Mouse (Mus musculus): ENCODE results near the gene Abcg1. TPM values are rescaled to one million over a fixed set of nuclear protein-coding genes. Genes with fewer than 3 reads are reported as not detected.

The Abcg1 gene
- polyA plus RNA-seq, 1 experiment, result 8.4 TPM

DNA sequence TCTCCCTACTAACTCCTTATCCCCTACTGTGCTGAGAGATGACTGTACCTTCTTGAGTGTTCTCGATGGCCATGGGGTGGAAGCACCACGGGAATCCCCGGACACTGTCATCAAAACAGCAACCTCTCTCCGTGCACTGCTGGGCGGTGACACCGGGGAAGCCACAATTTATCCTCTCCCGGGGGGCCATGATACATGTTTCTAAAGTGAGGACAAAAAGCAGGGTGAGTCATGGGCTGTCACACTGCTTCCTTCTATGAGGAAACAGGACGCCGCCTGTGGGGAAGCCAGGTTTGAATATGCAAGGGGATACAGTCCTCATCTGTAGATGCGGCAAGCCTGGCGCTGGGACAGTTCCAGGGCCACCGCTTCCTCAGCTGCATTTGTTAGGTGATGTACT is 105.1 kb downstream of the Abcg1 start:
- H3K27me3 ChIP-seq (ENCODE audit: control insufficient read depth, insufficient read depth, low read length, poor library complexity, severe bottlenecking), result no peaks in the 10 kb centered on the region
- H3K4me1 ChIP-seq (ENCODE audit: control insufficient read depth, insufficient read depth, low read length), result no peaks in the 10 kb centered on the region
- H3K27ac ChIP-seq (ENCODE audit: insufficient read depth, low read length), result no peak overlapping the region
- TF ChIP-seq CTCF (IDR thresholded peaks at IDR 0.05; ENCODE audit: low read depth, low read length) (no peak), EP300 (IDR thresholded peaks at IDR 0.05; ENCODE audit: insufficient read depth, low read depth, low read length) (no peak), POLR2A (IDR thresholded peaks at IDR 0.05; ENCODE audit: insufficient read depth, low read length) (no peak)
- H3K9ac ChIP-seq (ENCODE audit: low read depth, poor library complexity, severe bottlenecking), result no peak overlapping the region
- no peaks in the 10 kb centered on the region for H3K36me3 ChIP-seq (ENCODE audit: control insufficient read depth, insufficient read depth, low read length, poor library complexity, severe bottlenecking)
- no peaks in the 10 kb centered on the region for H3K9me3 ChIP-seq (replicated peaks; ENCODE audit: control insufficient read depth, insufficient read depth, low read length, poor library complexity, severe bottlenecking)
- no peak overlapping the region for H3K4me3 ChIP-seq (ENCODE audit: low read depth, low read length)

GRCm38 (mm10) chr17:31163821-31164220 is 106.3 kb downstream of the Abcg1 start:
- H3K4me3 ChIP-seq (ENCODE audit: low read depth, low read length), result no peak overlapping the region
- H3K9me3 ChIP-seq (replicated peaks; ENCODE audit: control insufficient read depth, insufficient read depth, low read length, poor library complexity, severe bottlenecking), result no peaks in the 10 kb centered on the region
- TF ChIP-seq POLR2A (IDR thresholded peaks at IDR 0.05; ENCODE audit: insufficient read depth, low read length), result no peak
- no peak for TF ChIP-seq EP300 (IDR thresholded peaks at IDR 0.05; ENCODE audit: insufficient read depth, low read depth, low read length)
- no peak for TF ChIP-seq CTCF (IDR thresholded peaks at IDR 0.05; ENCODE audit: low read depth, low read length)
- no peak overlapping the region for H3K27ac ChIP-seq (ENCODE audit: insufficient read depth, low read length)
- no peaks in the 10 kb centered on the region for H3K36me3 ChIP-seq (ENCODE audit: control insufficient read depth, insufficient read depth, low read length, poor library complexity, severe bottlenecking)
- H3K4me1 ChIP-seq (ENCODE audit: control insufficient read depth, insufficient read depth, low read length), result no peaks in the 10 kb centered on the region
- no peaks in the 10 kb centered on the region for H3K27me3 ChIP-seq (ENCODE audit: control insufficient read depth, insufficient read depth, low read length, poor library complexity, severe bottlenecking)
- no peak overlapping the region for H3K9ac ChIP-seq (ENCODE audit: low read depth, poor library complexity, severe bottlenecking)

DNA sequence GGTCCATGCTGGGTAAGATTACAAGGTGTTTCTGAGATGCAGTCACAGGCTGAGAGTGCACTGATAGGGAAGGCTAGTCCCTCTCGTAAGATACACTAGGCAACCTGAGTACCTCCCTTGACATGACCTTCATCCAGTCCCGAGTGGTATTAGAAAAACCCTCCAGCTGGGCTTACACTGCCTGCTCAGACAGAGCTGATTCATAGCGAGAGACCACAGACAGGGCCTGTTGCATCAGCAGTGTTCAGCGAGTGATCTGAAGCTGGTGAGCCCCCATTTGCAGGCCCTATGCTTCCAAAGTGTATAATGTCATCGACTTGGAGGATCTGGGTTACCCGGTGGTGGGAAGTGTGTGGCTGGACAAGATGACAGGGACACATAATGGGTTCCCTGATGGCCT is 107.7 kb downstream of the Abcg1 start, which contains the start of gene Tff1:
Gene Tff1 (minus strand): TSS at position 151 of the 400 bp plus-strand sequence.
- TF ChIP-seq POLR2A (IDR thresholded peaks at IDR 0.05; ENCODE audit: insufficient read depth, low read length) (no peak), EP300 (IDR thresholded peaks at IDR 0.05; ENCODE audit: insufficient read depth, low read depth, low read length) (no peak), CTCF (IDR thresholded peaks at IDR 0.05; ENCODE audit: low read depth, low read length) (no peak)

More for the DNA sequence above, 107.7 kb downstream of the Abcg1 start, which contains the start of gene Tff1:
- Histone ChIP-seq H3K27me3 (ENCODE audit: control insufficient read depth, insufficient read depth, low read length, poor library complexity, severe bottlenecking) (no peaks in the 10 kb centered on the region), H3K9ac (ENCODE audit: low read depth, poor library complexity, severe bottlenecking) (no peak within 1 kb of the TSS), H3K27ac (ENCODE audit: insufficient read depth, low read length) (no peak within 1 kb of the TSS), H3K4me3 (ENCODE audit: low read depth, low read length) (no peak within 1 kb of the TSS), H3K4me1 (ENCODE audit: control insufficient read depth, insufficient read depth, low read length) (no peaks in the 10 kb centered on the region), H3K36me3 (ENCODE audit: control insufficient read depth, insufficient read depth, low read length, poor library complexity, severe bottlenecking) (no peaks in the 10 kb centered on the region), H3K9me3 (replicated peaks; ENCODE audit: control insufficient read depth, insufficient read depth, low read length, poor library complexity, severe bottlenecking) (no peaks in the 10 kb centered on the region)

Other genes starting within 250 kb of the Abcg1 start
- gene Glp1r, start 155.9 kb upstream of the Abcg1 start, polyA plus RNA-seq (2011; ENCODE audit: insufficient read depth, insufficient read length, low read depth, missing spikeins), result 1.9 and 2.2 TPM in 2 replicates
- gene Umodl1, start 103.0 kb upstream of the Abcg1 start, polyA plus RNA-seq (2011; ENCODE audit: insufficient read depth, insufficient read length, low read depth, missing spikeins), result not detected in 2 replicates
- not detected in 2 replicates for gene Tff3, start 72.0 kb downstream of the Abcg1 start, polyA plus RNA-seq (2011; ENCODE audit: insufficient read depth, insufficient read length, low read depth, missing spikeins)
- not detected in 2 replicates for gene Tff2, start 86.6 kb downstream of the Abcg1 start, polyA plus RNA-seq (2011; ENCODE audit: insufficient read depth, insufficient read length, low read depth, missing spikeins)
- gene Tff1, start 107.6 kb downstream of the Abcg1 start, polyA plus RNA-seq (2011; ENCODE audit: insufficient read depth, insufficient read length, low read depth, missing spikeins), result not detected in 2 replicates
- gene Tmprss3, start 141.3 kb downstream of the Abcg1 start, polyA plus RNA-seq (2011; ENCODE audit: insufficient read depth, insufficient read length, low read depth, missing spikeins), result 0.24 TPM in 1 of 2 replicates, not detected in the other
- gene Ubash3a, start 150.2 kb downstream of the Abcg1 start, polyA plus RNA-seq (2011; ENCODE audit: insufficient read depth, insufficient read length, low read depth, missing spikeins), result 3.5 and 4.4 TPM in 2 replicates
- 11.3 and 11.5 TPM in 2 replicates for gene Rsph1, start 219.7 kb downstream of the Abcg1 start, polyA plus RNA-seq (2011; ENCODE audit: insufficient read depth, insufficient read length, low read depth, missing spikeins)
- 13.4 and 14.6 TPM in 2 replicates for gene Slc37a1, start 229.1 kb downstream of the Abcg1 start, polyA plus RNA-seq (2011; ENCODE audit: insufficient read depth, insufficient read length, low read depth, missing spikeins)